In the genomic region with DNA sequence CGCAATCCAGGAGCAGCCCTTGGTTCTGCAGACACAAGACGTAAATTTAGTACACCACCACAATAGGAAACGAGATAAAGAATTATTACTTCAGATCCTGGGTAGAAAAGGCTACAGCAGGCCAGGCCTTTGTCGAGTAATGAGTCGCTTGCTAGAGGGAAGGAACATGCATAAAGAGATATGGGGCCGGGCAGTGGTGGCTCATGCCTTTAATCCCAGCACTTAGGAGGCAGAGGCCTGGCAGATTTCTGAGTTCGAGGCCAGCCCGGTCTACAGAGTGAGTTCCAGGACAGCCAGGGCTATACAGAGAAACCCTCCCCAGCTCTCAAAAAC, we compare ENCODE assay signal across 8 mouse cellular contexts. TPM values are rescaled to one million over a fixed set of nuclear protein-coding genes. Genes with fewer than 3 reads are reported as not detected.
DNase-seq lines count a peak whose midpoint lies in the region; ATAC-seq and TF ChIP-seq lines count a peak whose summit lies in the region.

No protein-coding gene starts in this region.

- 28% methylated on average over 8 of the region's 8 CpGs for WGBS in lung, embryonic 14.5 days
- WGBS in embryonic facial prominence, embryonic 15.5 days = 34% methylated on average over 8 of the region's 8 CpGs
- WGBS in limb, embryonic 11.5 days = 33% methylated on average over 8 of the region's 8 CpGs
- WGBS in neural tube, embryonic 15.5 days = 23% methylated on average over 8 of the region's 8 CpGs

- no peak for TF ChIP-seq CTCF in lung, embryonic 14.5 days (IDR thresholded peaks at IDR 0.05; ENCODE audit: low read depth)

- H3K27me3 ChIP-seq in lung, embryonic 14.5 days (ENCODE audit: insufficient read depth, low read length) = no peaks in the 10 kb centered on the region
- H3K27me3 ChIP-seq in embryonic facial prominence, embryonic 15.5 days = no peaks in the 10 kb centered on the region
- H3K27me3 ChIP-seq in limb, embryonic 11.5 days (ENCODE audit: control insufficient read depth, insufficient read depth, low read length) = no peaks in the 10 kb centered on the region
- no peaks in the 10 kb centered on the region for H3K27me3 ChIP-seq in neural tube, embryonic 15.5 days (replicated peaks)

- peaks cover 34% of the 10 kb centered on the region for H3K36me3 ChIP-seq in lung, embryonic 14.5 days (ENCODE audit: insufficient read depth)
- H3K36me3 ChIP-seq in embryonic facial prominence, embryonic 15.5 days = peaks cover 34% of the 10 kb centered on the region
- H3K36me3 ChIP-seq in limb, embryonic 11.5 days (ENCODE audit: control insufficient read depth, insufficient read depth, low read length) = peaks cover 15% of the 10 kb centered on the region; the same call in 1 of the 2 replicates
- peaks cover 26% of the 10 kb centered on the region for H3K36me3 ChIP-seq in neural tube, embryonic 15.5 days

- peak overlapping the region; percentile 96 for H3K4me2 ChIP-seq in lung, embryonic 14.5 days
- peak overlapping the region; percentile 91 for H3K4me2 ChIP-seq in embryonic facial prominence, embryonic 15.5 days (replicated peaks)
- peak overlapping the region; percentile 29; the same call in 1 of the 2 replicates for H3K4me2 ChIP-seq in limb, embryonic 11.5 days (ENCODE audit: low read depth, severe bottlenecking)
- H3K4me2 ChIP-seq in neural tube, embryonic 15.5 days = peak overlapping the region; percentile 99

- peak overlapping the region; percentile 80; the same call in 1 of the 2 replicates for H3K27ac ChIP-seq in lung, embryonic 14.5 days (ENCODE audit: low read depth)
- H3K27ac ChIP-seq in embryonic facial prominence, embryonic 15.5 days (replicated peaks) = peak overlapping the region; percentile 71
- H3K27ac ChIP-seq in limb, embryonic 11.5 days (replicated peaks; ENCODE audit: low read depth, low read length) = peak overlapping the region; percentile 57; the same call in 1 of the 2 replicates
- H3K27ac ChIP-seq in neural tube, embryonic 15.5 days (replicated peaks) = peak overlapping the region; percentile 84

- peaks cover 10% of the 10 kb centered on the region for H3K4me1 ChIP-seq in lung, embryonic 14.5 days (ENCODE audit: insufficient read depth)
- peaks cover 29% of the 10 kb centered on the region for H3K4me1 ChIP-seq in embryonic facial prominence, embryonic 15.5 days
- peaks cover 7% of the 10 kb centered on the region for H3K4me1 ChIP-seq in limb, embryonic 11.5 days (ENCODE audit: control insufficient read depth, insufficient read depth, low read length)
- H3K4me1 ChIP-seq in neural tube, embryonic 15.5 days = peaks cover 24% of the 10 kb centered on the region

- ATAC-seq in lung, embryonic 14.5 days (ENCODE audit: insufficient read depth) = peak; percentile 26
- ATAC-seq in embryonic facial prominence, embryonic 15.5 days (ENCODE audit: insufficient number of reproducible peaks, low FRiP score, low TSS enrichment, low read depth) = no peak
- no peak for ATAC-seq in limb, embryonic 11.5 days (ENCODE audit: insufficient number of reproducible peaks, low FRiP score, low TSS enrichment, low read depth)
- no peak for ATAC-seq in neural tube, embryonic 15.5 days (ENCODE audit: low FRiP score)

- no peaks in the 10 kb centered on the region for H3K9me3 ChIP-seq in lung, embryonic 14.5 days (ENCODE audit: low read depth, low read length)
- H3K9me3 ChIP-seq in embryonic facial prominence, embryonic 15.5 days (replicated peaks) = no peaks in the 10 kb centered on the region
- H3K9me3 ChIP-seq in limb, embryonic 11.5 days (ENCODE audit: control insufficient read depth, low read length) = no peaks in the 10 kb centered on the region
- no peaks in the 10 kb centered on the region for H3K9me3 ChIP-seq in neural tube, embryonic 15.5 days (replicated peaks)

- peak overlapping the region; percentile 100 for H3K4me3 ChIP-seq in lung, embryonic 14.5 days (ENCODE audit: low read depth, low read length)
- H3K4me3 ChIP-seq in embryonic facial prominence, embryonic 15.5 days (replicated peaks) = peak overlapping the region; percentile 95
- peak overlapping the region; percentile 98 for H3K4me3 ChIP-seq in limb, embryonic 11.5 days (ENCODE audit: low read depth, low read length)
- peak overlapping the region; percentile 98; the same call in 1 of the 2 replicates for H3K4me3 ChIP-seq in neural tube, embryonic 15.5 days (replicated peaks)

- H3K9ac ChIP-seq in lung, embryonic 14.5 days = peak overlapping the region; percentile 93
- peak overlapping the region; percentile 99; the same call in 1 of the 2 replicates for H3K9ac ChIP-seq in embryonic facial prominence, embryonic 15.5 days
- peak overlapping the region; percentile 28; the same call in 1 of the 2 replicates for H3K9ac ChIP-seq in limb, embryonic 11.5 days (ENCODE audit: low read length)
- H3K9ac ChIP-seq in neural tube, embryonic 15.5 days (replicated peaks) = peak overlapping the region; percentile 24

- no peak for DNase-seq in lung, embryonic 14.5 days
- no peak for DNase-seq in lung, postnatal 25 days (ENCODE audit: low spot score)
- no peak for DNase-seq in limb, embryonic 11.5 days (ENCODE audit: low spot score)
- no peak for DNase-seq in layer of hippocampus, postnatal 25 days (ENCODE audit: extremely low spot score in 1 of 2, low spot score in 1 of 2)
- DNase-seq in thymus, postnatal 10 days (ENCODE audit: low spot score in 2 of 2) = no peak
- no peak for DNase-seq in lung, postnatal 36 days

RNA-seq across cellular contexts. Expression of a gene that starts 0.4 kb away (rescaled TPM):
- 77.2 and 87.4 TPM in 2 replicates for polyA plus RNA-seq in lung, embryonic 14.5 days (2014; fragmentation: Nextera tagmentation; extraction: Ambion mirVana)
- 61.4 and 64.4 TPM in 2 replicates for polyA plus RNA-seq in embryonic facial prominence, embryonic 15.5 days (2015; fragmentation: Nextera tagmentation; extraction: Ambion mirVana)
- polyA plus RNA-seq in limb, embryonic 11.5 days (2014; fragmentation: Nextera tagmentation; extraction: Ambion mirVana) = 87.4 and 95.9 TPM in 2 replicates
- 45.4 and 52.4 TPM in 2 replicates for polyA plus RNA-seq in neural tube, embryonic 15.5 days (2015; fragmentation: Nextera tagmentation; extraction: Ambion mirVana)
- 10 to 100 TPM; 45.7 to 50.0 TPM for total RNA-seq in layer of hippocampus, postnatal 25 days (2021)

RNA-seq across cellular contexts. Expression of a gene that starts 12.5 kb away (rescaled TPM):
- 240 and 257 TPM in 2 replicates for polyA plus RNA-seq in lung, embryonic 14.5 days (2014; fragmentation: Nextera tagmentation; extraction: Ambion mirVana)
- polyA plus RNA-seq in embryonic facial prominence, embryonic 15.5 days (2015; fragmentation: Nextera tagmentation; extraction: Ambion mirVana) = 205 and 214 TPM in 2 replicates
- 266 and 275 TPM in 2 replicates for polyA plus RNA-seq in limb, embryonic 11.5 days (2014; fragmentation: Nextera tagmentation; extraction: Ambion mirVana)
- 266 and 277 TPM in 2 replicates for polyA plus RNA-seq in neural tube, embryonic 15.5 days (2015; fragmentation: Nextera tagmentation; extraction: Ambion mirVana)
- 100 to 1,000 TPM; 147 to 153 TPM for total RNA-seq in layer of hippocampus, postnatal 25 days (2021)

RNA-seq across cellular contexts. Expression of a gene that starts 12.6 kb away (rescaled TPM):
- 33.0 and 34.0 TPM in 2 replicates for polyA plus RNA-seq in lung, embryonic 14.5 days (2014; fragmentation: Nextera tagmentation; extraction: Ambion mirVana)
- polyA plus RNA-seq in embryonic facial prominence, embryonic 15.5 days (2015; fragmentation: Nextera tagmentation; extraction: Ambion mirVana) = 56.0 and 62.0 TPM in 2 replicates
- 23.7 and 29.5 TPM in 2 replicates for polyA plus RNA-seq in limb, embryonic 11.5 days (2014; fragmentation: Nextera tagmentation; extraction: Ambion mirVana)
- 123 and 136 TPM in 2 replicates for polyA plus RNA-seq in neural tube, embryonic 15.5 days (2015; fragmentation: Nextera tagmentation; extraction: Ambion mirVana)
- total RNA-seq in layer of hippocampus, postnatal 25 days (2021) = 10 to 100 TPM; 68.8 to 74.1 TPM

RNA-seq across cellular contexts. Expression of a gene that starts 27.8 kb away (rescaled TPM):
- 83.3 and 95.5 TPM in 2 replicates for polyA plus RNA-seq in lung, embryonic 14.5 days (2014; fragmentation: Nextera tagmentation; extraction: Ambion mirVana)
- 46.2 and 48.8 TPM in 2 replicates for polyA plus RNA-seq in embryonic facial prominence, embryonic 15.5 days (2015; fragmentation: Nextera tagmentation; extraction: Ambion mirVana)
- 87.3 and 91.8 TPM in 2 replicates for polyA plus RNA-seq in limb, embryonic 11.5 days (2014; fragmentation: Nextera tagmentation; extraction: Ambion mirVana)
- 67.9 and 71.0 TPM in 2 replicates for polyA plus RNA-seq in neural tube, embryonic 15.5 days (2015; fragmentation: Nextera tagmentation; extraction: Ambion mirVana)
- 100 to 1,000 TPM; 191 to 198 TPM for total RNA-seq in layer of hippocampus, postnatal 25 days (2021)

RNA-seq across cellular contexts. Expression of a gene that starts 34.0 kb away (rescaled TPM):
- 5.3 and 7.3 TPM in 2 replicates for polyA plus RNA-seq in lung, embryonic 14.5 days (2014; fragmentation: Nextera tagmentation; extraction: Ambion mirVana)
- 3.8 and 5.9 TPM in 2 replicates for polyA plus RNA-seq in embryonic facial prominence, embryonic 15.5 days (2015; fragmentation: Nextera tagmentation; extraction: Ambion mirVana)
- 11.2 and 13.4 TPM in 2 replicates for polyA plus RNA-seq in limb, embryonic 11.5 days (2014; fragmentation: Nextera tagmentation; extraction: Ambion mirVana)
- polyA plus RNA-seq in neural tube, embryonic 15.5 days (2015; fragmentation: Nextera tagmentation; extraction: Ambion mirVana) = 2.2 and 3.1 TPM in 2 replicates
- 10 to 100 TPM; 19.9 to 22.8 TPM for total RNA-seq in layer of hippocampus, postnatal 25 days (2021)

Comparison
In these comparisons a context has a peak if more than half of its experiments do, and no peak if none do; other contexts are left out.
1. H3K4me2 ChIP-seq: peak in every context shown above with its lines; median percentile 99 in neural tube, embryonic 15.5 days; 96 in lung, embryonic 14.5 days; 91 in embryonic facial prominence, embryonic 15.5 days; 29 in limb, embryonic 11.5 days.
2. H3K9ac ChIP-seq: peak in every context shown above with its lines; median percentile 99 in embryonic facial prominence, embryonic 15.5 days; 93 in lung, embryonic 14.5 days; 28 in limb, embryonic 11.5 days; 24 in neural tube, embryonic 15.5 days.